Mouse (Mus musculus) G1E (cell line): ENCODE measurements at regions not wholly inside any gene's neighbourhood (a gene's known extent, or its start where the extent isn't known, plus 50 kb on each side); places are given as distances from the start of the nearest gene placed in this dataset.

Experiments
- ATAC-seq: 2 replicates; pipeline ENCODE4 v1.8.0; 2016; ENCODE audit warnings: mild to moderate bottlenecking; ENCODE audit not compliant: insufficient number of reproducible peaks, poor library complexity, low FRiP score, severe bottlenecking; ENCODE audit errors: extremely low read depth
- DNase-seq: peaks from one replicate; pipeline ENCODE4 v3.0.0; 2012; ENCODE audit warnings: low spot score
- H3K27me3 ChIP-seq: 2 replicates; pipeline ENCODE4 v1.6.1; 2012; ENCODE audit warnings: mild to moderate bottlenecking, low read length, inconsistent platforms; ENCODE audit not compliant: insufficient read depth
- H3K36me3 ChIP-seq: replicated peaks from 2 replicates; pipeline ENCODE3; 2012; ENCODE audit warnings: mild to moderate bottlenecking, inconsistent platforms
- H3K4me1 ChIP-seq: 2 replicates; pipeline ENCODE4 v1.6.1; 2012; ENCODE audit warnings: low read depth, low read length, inconsistent platforms, mixed read lengths; ENCODE audit not compliant: insufficient read depth
- H3K4me3 ChIP-seq: 2 replicates; pipeline ENCODE4 v1.5.1; 2012; ENCODE audit warnings: low read depth, mild to moderate bottlenecking, inconsistent platforms, low read length, moderate library complexity, mixed read lengths
- H3K9me3 ChIP-seq: replicated peaks from 2 replicates; pipeline ENCODE4 v1.6.1; 2012; ENCODE audit warnings: inconsistent platforms
- CTCF ChIP-seq: IDR thresholded peaks from 2 replicates; pipeline ENCODE4 v1.5.1; 2012; ENCODE audit warnings: low read depth, low read length, inconsistent platforms, mixed read lengths
- GATA1 ChIP-seq: IDR thresholded peaks from 2 replicates; pipeline ENCODE4 v1.6.1; 2012; ENCODE audit warnings: borderline replicate concordance, low read length, inconsistent platforms, mixed read lengths
- GATA2 ChIP-seq: IDR thresholded peaks from 2 replicates; pipeline ENCODE4 v1.6.1; 2012; ENCODE audit warnings: low read depth, low read length, inconsistent platforms, borderline replicate concordance
- POLR2AphosphoS5 ChIP-seq: IDR thresholded peaks from 2 replicates; pipeline ENCODE4 v1.6.1; 2012; ENCODE audit warnings: low read depth, low read length, inconsistent platforms; ENCODE audit not compliant: insufficient replicate concordance
- TAL1 ChIP-seq: conservative IDR thresholded peaks from 2 replicates; pipeline ENCODE4 v1.6.1; 2012; ENCODE audit warnings: low read depth, low read length, inconsistent platforms, mixed read lengths

- Histone ChIP-seq H3K36me3 (no peaks in the 10 kb centered on the region), H3K9me3 (no peaks in the 10 kb centered on the region), H3K4me3 (no peak overlapping the region), H3K4me1 (no peaks in the 10 kb centered on the region), H3K27me3 (peaks cover 6% of the 10 kb centered on the region)
- no peak for DNase-seq
- no peak for ATAC-seq
- no peak for TF ChIP-seq POLR2AphosphoS5
- no peak for TF ChIP-seq GATA2
- no peak for TF ChIP-seq GATA1
- TF ChIP-seq CTCF: no peak
- TF ChIP-seq TAL1: no peak
Measured at GRCm38 (mm10) chr9:23134006-23134405, 88.9 kb upstream of the Bmper start.

DNA sequence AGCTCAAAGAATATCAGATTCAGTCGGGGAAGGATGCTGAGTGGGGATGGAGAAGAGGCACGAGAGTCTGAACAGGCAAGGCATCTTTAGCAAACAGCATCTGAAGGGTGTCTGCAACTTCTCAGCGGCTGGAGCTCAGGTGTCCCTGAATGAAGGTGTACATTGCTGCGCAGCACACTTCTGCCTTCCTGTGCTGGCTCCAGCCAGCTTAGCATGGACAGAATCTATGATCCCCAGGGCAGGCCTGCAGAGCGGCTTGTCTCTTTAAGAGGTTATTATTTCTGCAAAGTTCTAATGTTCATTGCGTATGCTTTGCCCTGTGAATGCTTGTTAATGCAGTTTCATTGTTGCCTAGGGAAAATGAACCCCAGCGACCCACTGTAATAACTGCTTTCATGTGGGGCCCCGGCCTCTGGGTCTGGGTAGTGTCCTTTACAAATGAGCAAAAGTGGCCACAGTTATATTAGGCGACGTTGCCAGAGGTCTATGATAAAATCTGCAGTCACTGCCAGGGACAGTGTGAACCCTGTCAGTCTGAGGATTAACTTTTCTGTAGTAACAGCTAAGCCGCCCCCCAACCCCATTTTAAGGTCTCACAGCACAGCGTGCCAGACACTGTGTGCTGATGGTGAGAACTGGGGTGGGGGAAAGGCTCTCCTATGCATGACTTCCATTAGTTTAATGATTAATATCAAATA is 88.3 kb upstream of the Bmper start:
- Histone ChIP-seq H3K27me3 (peaks cover 6% of the 10 kb centered on the region), H3K9me3 (no peaks in the 10 kb centered on the region), H3K4me3 (no peak overlapping the region), H3K4me1 (no peaks in the 10 kb centered on the region), H3K36me3 (no peaks in the 10 kb centered on the region)
- TF ChIP-seq GATA2 (no peak), POLR2AphosphoS5 (no peak), TAL1 (no peak), CTCF (no peak), GATA1 (no peak)
- ATAC-seq: no peak
- DNase-seq: no peak

DNA sequence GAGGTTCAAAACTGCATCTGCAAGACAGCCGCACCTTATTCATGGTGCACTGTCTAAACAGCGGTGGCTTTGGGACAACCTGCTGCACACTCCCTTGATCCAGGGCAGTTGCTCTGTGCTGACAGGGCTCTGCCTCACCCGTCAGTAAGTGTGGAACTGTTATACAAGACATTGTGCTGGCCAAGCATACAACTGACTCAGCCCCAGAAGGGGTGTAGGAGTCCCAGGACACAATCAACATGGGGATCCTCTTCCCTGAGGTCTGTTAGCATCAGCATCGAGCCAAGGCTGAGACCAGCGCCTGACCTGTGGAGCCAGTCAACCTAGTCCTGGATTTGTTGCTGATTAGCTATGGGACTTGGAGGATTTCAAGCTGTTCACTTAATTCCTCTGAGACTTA is 86.4 kb upstream of the Bmper start:
- Histone ChIP-seq H3K27me3 (peaks cover 6% of the 10 kb centered on the region), H3K4me3 (no peak overlapping the region), H3K4me1 (no peaks in the 10 kb centered on the region), H3K36me3 (no peaks in the 10 kb centered on the region), H3K9me3 (no peaks in the 10 kb centered on the region)
- ATAC-seq (no peak), DNase-seq (no peak)
- TF ChIP-seq TAL1 (no peak), CTCF (no peak), POLR2AphosphoS5 (no peak), GATA1 (no peak), GATA2 (no peak)

GRCm38 (mm10) chr9:23137682-23138210 is 85.1 kb upstream of the Bmper start:
- no peaks in the 10 kb centered on the region for H3K4me1 ChIP-seq
- no peak overlapping the region for H3K4me3 ChIP-seq
- no peaks in the 10 kb centered on the region for H3K9me3 ChIP-seq
- H3K36me3 ChIP-seq: no peaks in the 10 kb centered on the region
- DNase-seq: no peak
- H3K27me3 ChIP-seq: peaks cover 6% of the 10 kb centered on the region; the same call in 1 of the 2 replicates
- no peak for ATAC-seq
- TF ChIP-seq CTCF (no peak), POLR2AphosphoS5 (no peak), GATA2 (no peak)

- DNase-seq (no peak), ATAC-seq (no peak)
- H3K36me3 ChIP-seq: no peaks in the 10 kb centered on the region
- H3K27me3 ChIP-seq: 0 out of 2 replicates have a peak, but pooled peaks cover 3% of the 10 kb centered on the region
- H3K9me3 ChIP-seq: no peaks in the 10 kb centered on the region
- no peak for TF ChIP-seq TAL1
- TF ChIP-seq GATA2: no peak
- TF ChIP-seq CTCF: no peak
- no peak for TF ChIP-seq GATA1
- TF ChIP-seq POLR2AphosphoS5: no peak
- H3K4me3 ChIP-seq: no peak overlapping the region
- no peaks in the 10 kb centered on the region for H3K4me1 ChIP-seq
Measured at GRCm38 (mm10) chr9:23139580-23140162, 83.2 kb upstream of the Bmper start.

DNA sequence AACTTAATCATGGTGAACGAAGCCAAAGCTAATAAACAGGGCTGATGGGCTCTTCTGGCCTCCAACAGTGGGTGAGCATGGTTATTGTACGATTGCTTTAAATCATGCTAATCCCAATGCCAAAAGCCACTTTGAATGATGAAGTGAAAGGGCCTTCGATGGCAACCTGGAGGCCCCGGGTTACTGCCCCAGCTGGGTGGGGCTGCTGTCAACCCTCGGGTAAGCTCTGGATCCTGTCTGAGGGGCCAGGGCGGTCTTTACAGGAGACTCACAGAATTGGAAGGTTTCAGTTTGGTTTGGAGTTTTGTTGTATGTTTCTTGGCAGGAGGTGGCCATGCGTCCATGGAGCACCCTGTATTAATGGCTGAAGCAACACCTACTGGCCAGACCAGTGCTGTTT is 78.6 kb upstream of the Bmper start:
- no peak overlapping the region for H3K4me3 ChIP-seq
- H3K36me3 ChIP-seq: no peaks in the 10 kb centered on the region
- H3K27me3 ChIP-seq: 0 out of 2 replicates have a peak, but pooled peaks cover 3% of the 10 kb centered on the region
- H3K9me3 ChIP-seq: no peaks in the 10 kb centered on the region
- no peak for DNase-seq
- TF ChIP-seq TAL1: no peak
- no peak for TF ChIP-seq GATA2
- TF ChIP-seq CTCF: no peak
- TF ChIP-seq POLR2AphosphoS5: no peak
- TF ChIP-seq GATA1: no peak
- ATAC-seq: no peak
- H3K4me1 ChIP-seq: no peaks in the 10 kb centered on the region
